Mouse (Mus musculus): ENCODE measurements around the gene Olfr742.

Olfr742 gene

DNA sequence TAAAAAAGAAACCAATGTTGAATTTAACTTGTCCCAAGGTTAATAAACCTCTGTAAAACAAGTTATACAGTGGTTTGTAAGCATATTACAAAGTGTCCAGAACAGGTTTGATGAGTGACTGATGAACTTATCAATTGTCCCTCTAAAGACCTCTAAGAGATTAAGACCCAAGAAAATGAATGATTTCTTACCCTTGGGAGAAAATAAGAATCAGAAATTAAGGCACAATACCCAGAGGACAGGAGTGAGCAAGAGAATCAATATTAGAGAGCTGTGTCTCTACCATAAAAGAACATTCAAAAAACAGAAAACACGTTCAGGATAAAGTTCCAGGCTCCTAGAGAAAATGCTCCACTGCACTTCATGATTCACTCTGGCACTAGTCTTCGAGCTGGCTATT is at the start of gene Olfr742:
Gene Olfr742, plus strand, starts transcription at position 301 of the 400 bp plus-strand sequence.
- DNase-seq (ENCODE audit: low read depth, low spot score): no peak

DNA sequence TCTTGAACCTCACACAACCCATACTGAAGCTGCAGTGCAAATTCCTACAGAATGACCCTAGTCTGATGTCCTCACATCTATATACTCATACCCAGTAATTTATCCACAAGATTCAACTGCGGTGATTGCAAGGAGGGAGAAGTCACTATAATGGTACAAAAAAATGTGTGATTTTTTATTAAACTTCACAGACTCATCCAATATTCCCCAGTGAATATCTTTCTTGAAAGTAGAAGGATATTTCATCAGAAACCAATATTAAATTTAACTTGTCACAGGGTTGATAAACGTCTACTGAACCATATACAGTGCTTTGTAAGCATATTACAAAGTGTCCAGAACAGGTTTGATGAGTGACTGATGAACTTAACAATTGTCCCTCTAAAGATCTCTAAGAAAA is 31.0 kb upstream of the Olfr742 start, which contains the start of gene Olfr741:
Gene Olfr741, plus strand, starts transcription at position 301 of the 400 bp plus-strand sequence.
- DNase-seq (ENCODE audit: low read depth, low spot score): no peak

DNA sequence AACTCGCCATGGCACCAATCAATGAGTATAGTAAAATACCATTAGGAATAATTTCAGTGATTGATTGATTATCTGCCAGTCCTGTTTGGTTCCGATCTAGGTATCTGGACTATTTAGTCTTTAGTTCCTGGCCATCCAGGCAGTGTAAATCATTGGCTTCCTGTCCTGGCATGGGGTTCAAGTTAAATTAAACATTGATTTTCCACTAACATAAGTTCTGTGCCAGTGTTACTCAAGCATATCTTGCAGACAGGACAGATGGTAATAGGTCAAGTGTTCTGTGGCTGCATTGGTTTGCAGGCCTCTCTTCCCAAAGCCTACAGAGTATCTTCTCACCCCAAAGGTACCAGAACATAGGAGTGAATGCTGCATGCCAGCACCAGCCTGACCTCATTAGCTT is 25.0 kb upstream of the Olfr742 start:
- DNase-seq (ENCODE audit: low read depth, low spot score): no peak

DNA sequence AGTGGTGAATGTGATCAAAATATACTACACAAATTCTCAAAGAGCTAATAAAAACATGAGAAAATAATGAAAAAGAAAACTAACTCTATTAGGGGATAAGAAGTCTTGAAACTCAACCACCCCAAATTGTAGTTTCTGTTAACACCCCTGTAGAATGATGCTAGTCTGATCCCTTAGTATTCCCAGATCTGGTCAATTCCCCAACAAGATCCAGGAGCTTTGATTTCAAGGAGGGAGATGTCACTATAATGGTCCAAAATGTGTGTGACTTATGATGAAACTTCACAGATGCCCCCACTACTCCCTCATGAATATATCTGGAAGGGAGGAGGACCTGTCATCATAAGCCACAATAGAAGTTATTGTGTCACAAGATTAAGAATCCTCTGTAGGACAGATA is 18.1 kb downstream of the Olfr742 start, which contains the start of gene Olfr743:
Gene Olfr743, plus strand, starts transcription at position 301 of the 400 bp plus-strand sequence.
- DNase-seq (ENCODE audit: low read depth, low spot score): no peak

DNA sequence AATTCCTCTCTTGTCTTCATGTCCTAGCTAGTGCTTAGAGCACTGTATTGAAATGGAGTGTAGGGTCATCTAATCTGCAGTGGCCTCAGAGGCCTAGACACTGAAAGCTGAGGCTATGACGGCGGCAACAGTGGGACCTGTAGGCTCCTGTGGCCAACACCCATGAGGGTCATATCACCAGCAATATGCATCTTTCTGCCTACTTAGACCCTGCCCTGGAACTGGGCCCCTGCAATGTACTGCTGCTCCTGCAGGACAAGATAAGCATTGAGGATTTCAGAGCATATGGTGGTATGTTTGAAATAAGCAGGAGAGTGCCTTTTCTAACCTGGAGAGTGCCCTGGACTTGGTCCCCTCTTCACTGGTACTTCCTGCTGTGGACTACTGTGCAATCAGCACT is 49.3 kb downstream of the Olfr742 start:
- no peak for DNase-seq (ENCODE audit: low read depth, low spot score)
